Mouse (Mus musculus) bone marrow, adult 2 months (tissue): Measurements from ENCODE around the gene 4931440F15Rik.

Experiments used
- CTCF ChIP-seq: fragments of 200-500 bp; IDR thresholded peaks from 2 replicates; pipeline ENCODE4 v1.5.1; 2011; ENCODE audit warnings: low read length, control low read depth; ENCODE audit not compliant: control insufficient read depth, insufficient read depth
- POLR2A ChIP-seq: fragments of 200-500 bp; IDR thresholded peaks from 2 replicates; pipeline ENCODE4 v1.6.1; 2011; ENCODE audit warnings: low read depth, mild to moderate bottlenecking, control low read depth, low read length, borderline replicate concordance; ENCODE audit not compliant: control insufficient read depth

GRCm38 (mm10) chr11:29774296-29774695, 51.2 kb downstream of the 4931440F15Rik start:
- TF ChIP-seq CTCF = no peak
- TF ChIP-seq POLR2A = no peak
